Mouse (Mus musculus) MEL (cell line): ENCODE data around the gene Vac14.

ENCODE experiments used
- CHD2 ChIP-seq: IDR thresholded peaks from 2 replicates; pipeline ENCODE4 v1.6.1; 2011; ENCODE audit warnings: low read length, improper control_type of control experiment
- CTCF ChIP-seq, 3 experiments: IDR thresholded peaks in 2 of 3; conservative IDR thresholded peaks in 1 of 3; 2 replicates each; pipeline ENCODE4 v1.5.1; 2011 to 2012; ENCODE audit warnings: low read length in 3 of 3, low read depth in 2 of 3, mild to moderate bottlenecking in 2 of 3, improper control_type of control experiment in 1 of 3, inconsistent platforms in 1 of 3, mixed read lengths in 1 of 3, moderate library complexity in 1 of 3; ENCODE audit not compliant: control insufficient read depth in 1 of 3, insufficient read depth in 1 of 3, poor library complexity in 1 of 3, severe bottlenecking in 1 of 3
- KAT2A ChIP-seq: conservative IDR thresholded peaks from 2 replicates; pipeline ENCODE4 v1.6.1; 2012; ENCODE audit warnings: low read depth, low read length, improper control_type of control experiment, inconsistent platforms
- RCOR1 ChIP-seq: IDR thresholded peaks from 2 replicates; pipeline ENCODE4 v1.6.1; 2012; ENCODE audit warnings: low read depth, mild to moderate bottlenecking, inconsistent platforms, low read length, improper control_type of control experiment

- no peak for TF ChIP-seq CTCF (IDR thresholded peaks at IDR 0.05 in 2 of 3, conservative IDR thresholded peaks at IDR 0.05 in 1 of 3; ENCODE audit: control insufficient read depth in 1 of 3, insufficient read depth in 1 of 3, low read depth in 2 of 3, low read length in 3 of 3, poor library complexity in 1 of 3, severe bottlenecking in 1 of 3)
- no peak for TF ChIP-seq RCOR1
- no peak for TF ChIP-seq CHD2
- TF ChIP-seq KAT2A, result no peak
Observed at GRCm38 (mm10) chr8:110696051-110696450, 77.7 kb downstream of the Vac14 start.
